Comparison of ENCODE assay signal across 28 mouse cellular contexts in the genomic region with DNA sequence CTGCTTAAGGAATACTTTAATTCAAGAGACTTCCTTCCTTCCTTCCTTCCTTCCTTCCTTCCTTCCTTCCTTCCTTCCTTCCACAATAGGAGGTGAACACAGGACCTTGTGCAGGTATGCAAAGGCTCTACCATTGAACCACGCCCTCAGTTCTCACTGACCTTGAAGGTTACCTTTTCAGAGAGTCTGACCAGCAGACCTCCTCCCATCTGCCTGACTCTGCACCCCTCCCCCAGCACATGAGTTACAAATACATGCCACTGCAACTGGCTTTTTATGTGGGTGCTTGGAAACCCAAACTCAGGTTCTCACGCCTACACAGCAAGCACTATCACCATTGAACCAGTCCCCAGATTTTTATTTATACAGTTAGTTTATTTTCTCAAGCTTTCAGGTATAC.
"Had no signal": no experiment of that assay in that cellular context is flagged by ENCODE, and none has a peak within 500 bp of the region (broad histone marks: within the 10 kb centered on the region; RNA-seq: fewer than 3 reads in every experiment).

No protein-coding gene starts in this region.

- H3K9me3 ChIP-seq: heart, embryonic 12.5 days; hindbrain, embryonic 10.5 days; hindbrain, embryonic 12.5 days; kidney, embryonic 15.5 days; limb, embryonic 10.5 days; limb, embryonic 12.5 days; liver, embryonic 13.5 days; liver, embryonic 15.5 days had no signal

- H3K36me3 ChIP-seq: heart, embryonic 12.5 days; hindbrain, embryonic 10.5 days; hindbrain, embryonic 12.5 days; kidney, embryonic 15.5 days; limb, embryonic 10.5 days; limb, embryonic 12.5 days; liver, embryonic 13.5 days; liver, embryonic 15.5 days had no signal

- ATAC-seq: hindbrain, postnatal 0 days; intestine, embryonic 16.5 days; liver, postnatal 0 days had no signal

- H3K4me1 ChIP-seq: hindbrain, embryonic 10.5 days; hindbrain, embryonic 12.5 days; limb, embryonic 10.5 days; limb, embryonic 12.5 days had no signal

- H3K4me3 ChIP-seq: gastrocnemius, adult 2 months; heart, adult 2 months; heart, embryonic 12.5 days; hindbrain, embryonic 10.5 days; hindbrain, embryonic 12.5 days; kidney, embryonic 15.5 days; limb, embryonic 10.5 days; limb, embryonic 12.5 days; liver, embryonic 13.5 days; liver, embryonic 15.5 days had no signal

- H3K9ac ChIP-seq: heart, embryonic 12.5 days; hindbrain, embryonic 12.5 days; hindbrain, embryonic 14.5 days; kidney, embryonic 15.5 days; limb, embryonic 12.5 days; liver, embryonic 13.5 days; liver, embryonic 15.5 days; liver, postnatal 0 days had no signal

- H3K27me3 ChIP-seq: heart, embryonic 12.5 days; hindbrain, embryonic 12.5 days; kidney, embryonic 15.5 days; limb, embryonic 12.5 days; liver, embryonic 15.5 days had no signal

- H3K27ac ChIP-seq: gastrocnemius, adult 2 months; heart, adult 2 months; hindbrain, embryonic 10.5 days; hindbrain, embryonic 12.5 days; hindbrain, embryonic 14.5 days; hindbrain, postnatal 0 days; kidney, embryonic 15.5 days; kidney, postnatal 0 days; limb, embryonic 10.5 days; limb, embryonic 12.5 days; liver, embryonic 13.5 days; liver, embryonic 15.5 days had no signal

- DNase-seq: gastrocnemius, adult 2 months; gastrocnemius, postnatal 10 days; gastrocnemius, postnatal 25 days; heart, adult 2 months; heart, postnatal 10 days; heart, postnatal 4 days; kidney, adult 11 months; kidney, adult 2 months; kidney, adult 9 months; kidney, postnatal 14 days; kidney, postnatal 36 days; layer of hippocampus, adult 9-11 months; layer of hippocampus, postnatal 36 days; liver; liver, embryonic 13.5 days; liver, postnatal 0 days had no signal

- H3K4me2 ChIP-seq: heart, embryonic 12.5 days; hindbrain, embryonic 12.5 days; hindbrain, embryonic 14.5 days; kidney, embryonic 15.5 days; limb, embryonic 12.5 days; liver, embryonic 11.5 days; liver, embryonic 13.5 days; liver, embryonic 15.5 days had no signal
